Mouse (Mus musculus): ENCODE results near the gene Wasf2.
"Not testable (repeated sequence)": the region's sequence is repeated elsewhere in the genome, so short reads cannot be mapped to it uniquely, and the experiment has no call there.

Gene Wasf2

GRCm38 (mm10) chr4:133095734-133096065 is 34.6 kb upstream of the Wasf2 start:
- not testable (repeated sequence) for DNase-seq (ENCODE audit: extremely low spot score, low read depth, low spot score)

GRCm38 (mm10) chr4:133096671-133097070 is 33.6 kb upstream of the Wasf2 start:
- not testable (repeated sequence) for DNase-seq (ENCODE audit: extremely low spot score, low read depth, low spot score)

- DNase-seq (ENCODE audit: extremely low spot score, low read depth, low spot score), result no peak
These were observed 28.6 kb upstream of the Wasf2 start for GRCm38 (mm10) chr4:133101751-133102150.

GRCm38 (mm10) chr4:133103525-133104193 is 26.6 kb upstream of the Wasf2 start:
- no peak for DNase-seq (ENCODE audit: extremely low spot score, low read depth, low spot score)

- no peak for DNase-seq (ENCODE audit: extremely low spot score, low read depth, low spot score)
These were observed 26.1 kb upstream of the Wasf2 start for GRCm38 (mm10) chr4:133104194-133104569.

GRCm38 (mm10) chr4:133106691-133107090 is 23.6 kb upstream of the Wasf2 start:
- no peak for DNase-seq (ENCODE audit: extremely low spot score, low read depth, low spot score)

- DNase-seq (ENCODE audit: extremely low spot score, low read depth, low spot score), result no peak
These were observed 22.5 kb upstream of the Wasf2 start for GRCm38 (mm10) chr4:133107788-133108281.

GRCm38 (mm10) chr4:133108481-133109334 is 21.6 kb upstream of the Wasf2 start:
- no peak for DNase-seq (ENCODE audit: extremely low spot score, low read depth, low spot score)

GRCm38 (mm10) chr4:133109335-133109801 is 20.9 kb upstream of the Wasf2 start:
- no peak for DNase-seq (ENCODE audit: extremely low spot score, low read depth, low spot score)

- no peak for DNase-seq (ENCODE audit: extremely low spot score, low read depth, low spot score)
These were observed 18.0 kb upstream of the Wasf2 start for GRCm38 (mm10) chr4:133112175-133112838.

GRCm38 (mm10) chr4:133113351-133113882 is 16.9 kb upstream of the Wasf2 start:
- DNase-seq (ENCODE audit: extremely low spot score, low read depth, low spot score), result no peak

GRCm38 (mm10) chr4:133114762-133115161 is 15.5 kb upstream of the Wasf2 start:
- no peak for DNase-seq (ENCODE audit: extremely low spot score, low read depth, low spot score)

- no peak for DNase-seq (ENCODE audit: extremely low spot score, low read depth, low spot score)
These were observed 14.4 kb upstream of the Wasf2 start for GRCm38 (mm10) chr4:133115721-133116429.

GRCm38 (mm10) chr4:133116756-133117470 is 13.4 kb upstream of the Wasf2 start:
- DNase-seq (ENCODE audit: extremely low spot score, low read depth, low spot score), result no peak

- DNase-seq (ENCODE audit: extremely low spot score, low read depth, low spot score), result no peak
These were observed 12.5 kb upstream of the Wasf2 start for GRCm38 (mm10) chr4:133117556-133118411.

GRCm38 (mm10) chr4:133118775-133119375 is 11.4 kb upstream of the Wasf2 start:
- DNase-seq (ENCODE audit: extremely low spot score, low read depth, low spot score), result no peak

GRCm38 (mm10) chr4:133119579-133119978 is 10.7 kb upstream of the Wasf2 start:
- no peak for DNase-seq (ENCODE audit: extremely low spot score, low read depth, low spot score)

GRCm38 (mm10) chr4:133120833-133121321 is 9.4 kb upstream of the Wasf2 start:
- no peak for DNase-seq (ENCODE audit: extremely low spot score, low read depth, low spot score)

- no peak for DNase-seq (ENCODE audit: extremely low spot score, low read depth, low spot score)
These were observed 8.9 kb upstream of the Wasf2 start for GRCm38 (mm10) chr4:133121416-133121815.

All from hindlimb bud, embryonic 11.5 days (tissue).